Mouse (Mus musculus) naive thymus-derived CD4-positive, alpha-beta T cell, adult 2 months (primary cell): ENCODE data around the gene Stk40.
A peak's percentile ranks its signal among the peaks of the same experiment; 100 is the strongest.

Experiments
- DNase-seq: peaks from one replicate; pipeline ENCODE4 v3.0.0-alpha.2; 2011; ENCODE audit warnings: low read depth

Stk40 gene

DNA sequence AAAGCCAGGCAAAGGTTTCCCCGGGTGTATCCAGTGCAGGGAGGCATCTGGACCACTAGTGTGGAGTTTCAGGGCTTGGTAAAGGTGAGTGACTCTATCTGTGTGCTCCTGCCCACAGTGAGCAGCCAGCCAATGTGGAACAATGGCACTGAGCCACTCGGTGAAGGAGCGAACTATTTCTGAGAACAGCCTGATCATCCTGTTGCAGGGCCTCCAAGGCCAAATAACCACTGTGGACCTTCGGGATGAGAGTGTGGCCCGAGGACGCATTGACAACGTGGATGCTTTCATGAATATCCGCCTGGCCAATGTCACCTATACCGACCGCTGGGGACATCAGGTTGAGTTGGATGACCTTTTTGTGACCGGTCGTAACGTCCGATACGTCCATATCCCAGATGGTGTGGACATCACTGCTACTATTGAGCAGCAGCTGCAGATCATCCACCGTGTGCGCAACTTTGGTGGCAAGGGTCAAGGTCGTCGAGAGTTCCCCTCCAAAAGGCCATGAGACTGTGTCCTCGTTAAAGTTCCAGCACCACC is 6.0 kb upstream of the Stk40 start:
- DNase-seq: no peak

DNA sequence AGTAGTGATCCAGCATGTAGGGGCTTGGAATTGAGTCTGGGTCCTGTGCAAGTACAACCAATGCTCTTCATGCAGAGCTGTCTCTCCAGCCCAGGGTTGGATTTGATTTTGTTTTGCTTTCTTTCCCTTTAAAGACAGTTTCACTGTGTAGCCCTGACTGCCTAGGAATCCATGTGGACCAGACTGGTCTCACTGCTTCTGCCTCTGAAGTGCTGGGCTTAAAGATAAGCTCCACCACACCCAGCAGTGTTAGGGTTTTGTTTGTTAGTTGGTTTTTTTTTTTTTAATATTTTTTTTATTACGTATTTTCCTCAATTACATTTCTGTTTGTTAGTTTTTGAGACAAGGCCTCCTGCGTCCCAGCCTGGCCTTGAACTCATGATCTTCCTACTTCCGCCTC is 4.4 kb upstream of the Stk40 start:
- no peak for DNase-seq

DNA sequence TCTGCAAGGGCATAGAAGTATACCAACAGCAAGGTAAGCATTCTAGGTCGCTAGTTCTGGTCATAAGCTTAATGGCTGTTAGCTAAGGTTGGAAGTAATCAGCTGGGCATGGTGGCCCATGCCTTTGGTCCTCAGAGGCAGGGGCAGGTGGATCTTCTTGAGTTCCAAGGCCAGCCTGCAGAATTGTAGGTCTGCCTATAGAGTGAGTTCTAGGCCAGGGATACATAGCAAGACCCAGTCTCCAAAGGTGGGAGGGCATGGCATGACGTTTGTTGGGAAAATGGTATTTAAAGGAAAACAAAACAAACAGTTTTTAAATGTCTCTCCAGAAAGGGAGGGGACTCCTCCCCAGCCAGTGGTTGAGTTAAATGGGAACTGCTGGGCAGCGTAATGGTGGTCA is 3.0 kb upstream of the Stk40 start:
- DNase-seq: no peak

DNA sequence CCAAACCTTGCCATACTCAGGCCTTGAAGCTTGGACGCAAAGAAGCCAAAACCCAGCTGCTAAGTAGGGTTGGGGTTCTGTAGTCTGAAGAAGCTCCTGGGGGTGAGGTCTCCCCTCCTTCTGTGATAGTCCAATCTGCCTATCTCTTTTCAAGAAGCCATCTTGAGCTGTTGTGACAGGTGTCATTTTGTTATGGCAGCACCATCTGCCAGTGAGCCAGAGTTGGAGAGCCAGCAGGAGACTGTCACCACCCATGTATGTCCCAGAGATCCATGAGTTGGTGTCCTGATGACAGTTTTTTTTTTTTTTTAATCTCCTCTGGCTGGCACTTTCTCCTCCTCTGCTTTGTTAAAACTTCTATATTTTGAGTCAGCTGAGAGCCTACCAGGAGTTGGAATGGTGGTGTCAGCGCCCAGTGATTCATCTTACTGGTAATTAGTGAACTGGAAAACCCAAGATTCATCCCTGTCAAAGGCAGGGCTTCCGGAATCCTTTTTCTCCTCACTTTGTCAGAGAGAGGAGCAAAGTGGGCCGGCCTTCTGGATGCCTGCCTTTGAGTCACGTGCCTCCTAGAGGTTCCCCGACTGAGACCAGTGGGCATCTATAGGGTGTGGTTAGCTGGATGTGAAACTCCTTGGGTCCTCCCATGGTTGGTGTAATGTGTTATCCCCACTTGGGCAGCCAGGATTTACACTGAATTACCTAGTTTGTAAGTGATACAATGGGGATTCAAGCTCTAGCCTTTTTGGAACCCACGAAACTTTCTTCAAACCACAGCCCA is 1.5 kb upstream of the Stk40 start:
- DNase-seq: no peak

DNA sequence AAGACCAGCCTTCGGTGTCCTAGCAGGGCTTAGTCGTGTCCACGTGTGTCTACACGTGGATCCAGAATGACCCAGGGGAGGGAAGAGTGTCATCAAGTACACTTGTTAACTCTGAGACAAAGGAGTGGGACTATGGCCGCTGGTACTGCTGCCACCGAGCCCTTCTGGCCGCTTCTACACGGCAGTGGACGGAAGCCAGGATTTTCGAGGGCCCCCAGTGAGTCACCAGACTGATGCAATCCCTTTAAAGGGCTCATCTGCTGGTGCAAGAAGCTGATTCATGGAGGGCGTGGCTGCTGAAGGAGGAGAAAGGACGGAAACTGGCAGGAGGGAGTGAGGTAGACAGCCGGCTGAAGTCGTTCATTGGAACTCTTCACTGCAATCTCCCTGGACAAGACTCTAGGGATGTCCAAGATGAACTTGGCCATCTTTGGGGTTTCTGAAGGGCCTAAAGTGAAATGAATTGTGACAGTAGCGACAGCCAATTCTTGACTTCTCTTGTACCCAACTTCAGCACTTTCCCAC is 638 bp upstream of the Stk40 start:
- DNase-seq: peak; percentile 73

DNA sequence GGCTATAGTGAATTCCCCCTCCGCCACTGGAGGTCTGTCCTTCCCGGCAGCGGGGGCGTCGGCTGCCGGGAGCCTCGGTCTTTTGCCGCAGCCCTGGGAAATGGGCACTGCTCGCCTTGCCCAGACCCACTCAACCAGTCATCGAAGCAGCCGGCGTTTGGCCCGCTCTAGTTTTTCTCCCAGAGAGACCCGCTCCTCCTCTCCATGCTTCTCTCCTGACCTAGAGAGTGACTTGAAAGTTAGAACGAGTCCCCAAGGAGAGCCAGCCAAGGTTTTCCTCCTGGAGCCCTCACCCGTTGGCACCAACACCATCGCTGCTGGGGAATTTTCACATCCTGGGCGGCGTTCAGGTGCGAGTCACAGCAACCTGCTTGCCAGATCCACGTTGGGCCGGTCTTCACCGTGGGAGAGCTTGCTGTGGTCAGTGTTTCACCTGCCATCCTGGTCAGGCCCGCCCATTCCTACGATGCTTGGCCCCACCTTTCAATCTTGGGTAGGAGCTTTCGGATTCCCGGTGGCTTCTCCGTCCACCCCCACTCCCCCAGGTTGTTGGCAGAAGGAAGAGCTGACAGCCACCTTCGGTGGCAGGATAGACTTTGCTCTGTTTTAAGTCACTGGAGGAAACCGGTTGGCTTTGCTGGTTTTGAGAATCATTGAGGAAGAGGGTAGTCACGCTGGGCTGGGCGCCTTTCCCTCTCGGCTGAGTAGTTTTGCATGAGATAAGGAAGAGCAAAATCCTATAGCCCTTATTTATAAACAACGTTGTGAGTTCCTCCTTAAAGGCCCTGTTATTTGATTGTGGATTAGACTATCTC is 711 bp downstream of the Stk40 start:
- DNase-seq: peak; percentile 51

DNA sequence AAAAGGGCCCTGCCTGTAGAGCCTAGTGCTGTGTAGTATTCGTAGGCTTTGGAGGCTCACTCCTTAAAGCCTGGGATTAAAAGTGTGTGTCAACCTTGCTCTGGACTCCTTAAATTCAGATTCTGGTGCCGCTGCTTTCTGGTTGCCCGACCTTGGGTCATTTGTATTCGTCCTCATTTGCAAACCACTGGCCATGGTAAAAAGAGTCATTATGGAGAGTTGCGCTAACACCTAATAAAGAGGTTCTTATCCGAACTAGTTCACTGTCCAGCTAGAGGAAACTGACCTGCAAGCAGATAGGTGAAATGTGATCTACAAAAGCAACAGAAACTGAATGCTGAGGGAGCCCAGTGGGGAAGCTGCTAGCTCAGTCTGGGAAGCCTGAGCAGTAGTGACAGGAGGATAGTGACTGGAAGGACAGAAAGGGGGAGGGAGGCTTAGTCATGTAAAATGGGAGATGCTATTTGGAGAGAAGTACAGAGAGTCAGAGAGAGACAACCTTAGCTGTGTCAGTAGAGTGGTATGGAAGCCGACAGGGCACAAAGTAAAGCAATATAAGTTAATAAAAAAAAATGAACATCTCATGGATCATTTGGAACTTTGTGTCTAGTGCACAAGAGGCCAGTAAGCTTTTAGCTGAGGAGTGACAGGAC is 1.5 kb downstream of the Stk40 start:
- no peak for DNase-seq

DNA sequence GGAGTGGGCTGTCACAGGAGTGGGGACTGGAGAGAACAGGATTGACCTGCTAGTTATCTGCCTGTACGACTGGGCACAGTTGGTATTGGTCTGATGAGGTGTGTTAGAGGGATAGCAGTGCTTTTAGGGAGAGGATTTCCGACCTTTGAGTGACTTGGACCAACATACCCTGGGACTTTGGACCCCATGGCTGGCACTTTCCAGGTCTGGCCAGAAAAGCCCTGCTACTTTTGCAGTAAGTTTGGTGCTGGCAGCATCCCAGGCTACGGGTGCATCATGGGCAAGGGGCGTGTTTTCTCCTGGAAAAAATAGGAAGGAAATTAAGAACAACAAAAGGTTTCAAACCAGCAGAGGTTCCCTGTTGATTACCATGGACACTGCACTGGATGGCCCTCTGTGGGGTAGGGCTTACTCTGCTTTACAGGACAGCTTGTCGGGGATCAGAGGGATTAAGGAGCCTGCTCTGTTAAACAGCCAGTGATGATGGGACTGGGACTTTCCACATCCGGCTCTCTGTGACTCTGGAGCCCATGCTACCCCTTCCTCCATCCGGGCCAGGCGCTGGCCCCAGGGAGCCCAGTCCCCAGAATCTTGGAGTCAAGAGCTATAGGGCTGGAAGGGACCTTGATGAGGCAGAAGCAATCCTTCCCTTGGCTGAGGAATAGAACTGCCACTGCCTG is 4.4 kb downstream of the Stk40 start:
- no peak for DNase-seq

DNA sequence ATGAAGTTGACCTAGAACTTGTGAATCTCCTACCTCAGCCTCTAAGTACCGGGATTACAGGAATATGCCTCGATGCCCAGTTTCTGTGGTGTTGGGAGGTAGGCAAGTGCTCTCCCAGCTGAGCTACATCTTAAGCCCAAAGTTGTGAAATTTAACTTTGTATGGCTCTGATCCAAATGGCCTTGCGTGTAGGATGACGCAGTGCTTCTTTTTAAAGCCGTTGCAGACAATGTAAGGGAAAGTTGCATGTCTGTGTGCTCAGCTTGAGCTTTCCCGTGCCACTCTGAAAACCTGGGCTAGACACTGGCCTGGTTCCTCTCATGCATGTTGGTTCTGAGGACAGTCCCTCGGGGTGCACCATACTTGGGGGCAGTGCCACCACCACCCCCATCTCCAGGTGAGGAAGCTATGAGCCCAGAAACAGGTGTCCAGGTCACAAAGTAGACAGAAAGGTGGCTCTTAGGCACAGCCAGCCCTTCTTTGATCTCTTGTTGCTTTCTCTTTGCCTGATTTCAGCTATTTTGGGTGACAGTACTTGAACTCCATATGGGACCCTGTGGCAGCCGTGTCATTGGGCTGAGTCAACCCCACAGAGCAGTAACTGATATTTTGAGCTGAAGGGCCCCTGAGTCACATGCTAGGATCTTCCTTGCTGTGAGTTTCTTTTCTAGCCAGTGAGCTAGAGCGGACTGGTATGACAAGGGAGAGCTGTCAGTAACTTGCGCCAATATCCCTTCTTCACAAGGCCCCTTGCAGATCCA is 6.0 kb downstream of the Stk40 start:
- peak; percentile 54 for DNase-seq

DNA sequence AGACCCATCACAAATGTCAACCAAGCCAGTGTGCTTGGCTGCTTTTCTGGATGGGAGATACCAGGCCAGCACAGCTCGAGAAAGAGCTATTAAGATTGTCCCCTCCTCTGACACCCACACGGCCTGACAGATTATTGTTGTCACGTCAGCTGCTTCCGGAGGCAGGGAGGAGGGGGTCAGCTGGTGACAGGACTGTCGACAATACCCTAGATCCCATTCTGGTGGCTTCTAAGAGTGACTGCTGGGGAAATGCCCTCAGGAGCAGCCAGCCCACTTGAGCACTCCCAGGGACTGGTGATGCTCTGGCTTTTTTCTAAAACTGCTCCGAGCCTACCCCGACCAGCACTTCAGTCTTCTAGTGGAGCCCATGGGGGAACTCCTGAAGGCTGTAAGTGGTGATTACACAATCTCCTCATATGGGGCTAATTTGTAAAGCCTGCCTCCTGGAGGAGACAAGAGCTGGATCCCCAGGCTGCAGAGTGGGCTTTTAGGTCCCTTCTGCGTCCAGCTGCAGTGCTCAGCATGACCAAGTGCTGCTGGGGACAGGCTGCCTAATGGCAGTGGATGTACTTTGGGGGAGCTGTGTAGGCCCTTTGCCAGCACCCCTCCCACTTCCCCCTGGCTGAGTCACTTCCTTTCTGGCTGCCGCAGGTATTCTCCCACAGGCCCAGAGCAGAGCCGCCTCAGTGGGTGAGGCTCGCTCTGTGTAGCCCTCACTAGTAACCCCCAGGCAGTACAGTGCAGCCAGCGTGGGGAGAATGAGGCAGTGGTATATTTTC is 6.8 kb downstream of the Stk40 start:
- peak; percentile 85 for DNase-seq

DNA sequence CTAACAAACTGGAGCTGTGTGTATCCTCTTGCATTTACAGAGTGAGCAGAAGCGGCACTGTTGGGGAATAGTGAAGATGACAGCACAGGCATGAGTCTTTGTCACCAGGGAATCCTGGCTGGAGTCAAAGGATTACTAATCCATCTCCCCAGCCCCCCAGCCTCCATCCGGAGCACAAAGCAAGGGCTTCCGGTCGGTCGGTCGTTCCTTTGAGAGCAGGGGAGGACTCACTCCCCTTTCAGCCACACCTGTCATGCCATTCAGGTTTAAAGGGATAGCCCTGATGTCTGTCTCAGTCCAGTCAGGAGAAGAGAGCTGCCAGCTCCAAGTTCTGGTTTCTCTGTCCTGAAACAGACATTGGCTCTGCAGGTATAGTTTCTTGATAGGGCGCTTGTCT is 7.4 kb downstream of the Stk40 start:
- DNase-seq: no peak

DNA sequence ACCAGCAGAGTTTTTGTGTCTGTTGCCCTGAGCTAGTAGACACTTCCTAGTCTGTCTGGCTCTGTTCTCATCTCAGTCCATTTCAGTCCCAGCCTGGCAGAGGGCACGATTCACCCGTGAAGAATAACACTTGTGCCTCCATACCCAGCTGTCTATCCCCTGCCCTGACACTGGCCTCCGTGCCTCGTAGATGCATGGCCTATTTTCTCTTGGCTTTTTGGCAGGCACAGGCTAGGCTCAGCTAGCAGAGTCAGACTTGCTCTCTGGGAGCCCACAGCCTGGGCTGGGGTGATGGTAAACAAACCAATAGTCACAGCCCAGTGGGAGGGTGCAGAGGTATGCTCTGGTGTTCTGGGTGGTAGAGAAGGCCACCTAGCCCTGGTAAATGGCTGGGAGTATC is 9.5 kb downstream of the Stk40 start:
- DNase-seq: no peak

DNA sequence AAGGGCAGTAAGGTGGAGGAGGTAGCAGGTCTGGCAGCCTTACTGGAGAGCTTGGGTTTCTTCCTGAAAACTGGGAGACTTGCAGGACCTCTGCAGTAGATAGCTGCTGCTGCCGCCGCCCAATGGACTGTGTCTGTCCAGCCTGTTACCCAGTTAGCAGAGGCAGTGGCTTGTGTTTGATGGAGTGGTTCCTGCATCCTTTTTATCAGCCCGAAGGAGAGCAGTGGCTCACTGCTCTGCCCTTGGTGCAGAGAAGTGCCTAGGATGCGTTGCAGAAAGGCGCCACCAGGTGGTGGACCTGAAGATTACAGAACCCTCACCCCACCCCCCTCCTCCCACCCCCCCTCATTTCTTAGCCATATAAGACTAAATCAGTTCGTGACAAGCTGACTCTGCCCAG is 10.2 kb downstream of the Stk40 start:
- peak; percentile 89 for DNase-seq

DNA sequence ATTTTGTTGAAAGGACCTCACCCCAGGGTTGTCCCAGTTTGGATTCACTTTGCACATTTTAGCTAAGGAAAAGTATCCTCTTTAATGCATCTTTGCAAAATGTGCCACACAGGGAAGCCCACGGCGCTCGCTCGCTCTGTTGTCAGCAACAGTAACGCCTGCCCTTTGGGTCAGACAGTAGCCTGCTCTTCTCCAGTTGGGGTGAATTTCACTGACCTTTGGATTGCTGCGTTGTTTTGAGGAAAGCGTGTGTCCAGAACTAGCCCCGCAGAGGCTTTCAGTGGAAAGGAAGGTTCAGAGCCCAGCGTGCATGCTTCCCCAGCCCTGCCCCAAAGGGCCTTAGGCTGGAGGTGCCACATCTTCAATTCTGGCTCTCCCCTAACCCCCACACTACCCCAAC is 11.7 kb downstream of the Stk40 start:
- no peak for DNase-seq

DNA sequence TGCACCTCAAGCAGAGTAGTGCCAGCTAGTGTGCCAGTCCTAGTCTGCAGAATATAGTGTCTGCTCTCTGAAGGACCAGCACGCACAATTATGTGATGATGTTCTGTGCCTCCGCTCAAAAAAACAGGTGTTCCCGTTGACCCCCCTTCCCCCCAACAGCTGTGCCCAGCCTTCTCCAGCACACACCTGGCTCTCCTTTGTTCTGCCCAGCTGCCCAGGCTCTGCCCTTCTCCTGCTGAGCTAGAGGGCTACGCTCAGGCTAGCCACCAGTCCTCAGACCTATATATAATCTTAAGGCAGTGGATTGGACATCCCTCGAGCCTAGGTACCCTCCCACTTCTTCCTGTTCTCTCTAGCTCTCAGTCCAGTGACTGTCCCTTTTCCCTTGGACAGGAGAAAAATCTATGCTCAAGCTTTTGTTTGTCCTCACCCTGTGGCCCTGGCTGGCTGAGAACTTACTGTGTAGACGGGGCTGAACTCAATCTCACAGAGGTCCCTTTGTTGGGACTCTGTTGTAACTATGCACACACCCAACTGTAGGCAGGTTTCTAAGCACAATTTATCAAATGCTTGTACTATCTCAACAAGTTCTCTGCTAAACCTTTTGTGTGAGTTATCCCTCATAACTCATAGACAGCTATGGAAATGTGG is 12.2 kb downstream of the Stk40 start:
- DNase-seq: no peak

DNA sequence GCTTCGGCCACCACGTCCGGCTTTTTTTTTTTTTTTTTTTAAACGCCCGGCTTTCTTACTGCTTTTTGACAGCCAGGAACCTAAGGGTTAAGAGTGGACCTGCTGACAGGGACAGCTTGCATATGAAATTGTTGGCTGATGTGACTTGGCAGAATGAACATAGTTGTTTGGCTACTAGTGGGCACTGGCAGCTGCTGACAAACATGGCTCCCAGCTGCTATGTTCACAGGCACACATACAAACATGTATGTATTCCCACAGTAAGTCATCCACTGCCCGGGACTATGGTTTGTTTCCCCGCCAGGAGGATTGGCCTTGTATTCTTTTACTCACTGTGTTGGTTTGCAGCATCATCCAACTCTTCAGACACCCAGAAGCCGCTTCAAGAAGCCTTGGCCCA is 13.4 kb downstream of the Stk40 start:
- no peak for DNase-seq

DNA sequence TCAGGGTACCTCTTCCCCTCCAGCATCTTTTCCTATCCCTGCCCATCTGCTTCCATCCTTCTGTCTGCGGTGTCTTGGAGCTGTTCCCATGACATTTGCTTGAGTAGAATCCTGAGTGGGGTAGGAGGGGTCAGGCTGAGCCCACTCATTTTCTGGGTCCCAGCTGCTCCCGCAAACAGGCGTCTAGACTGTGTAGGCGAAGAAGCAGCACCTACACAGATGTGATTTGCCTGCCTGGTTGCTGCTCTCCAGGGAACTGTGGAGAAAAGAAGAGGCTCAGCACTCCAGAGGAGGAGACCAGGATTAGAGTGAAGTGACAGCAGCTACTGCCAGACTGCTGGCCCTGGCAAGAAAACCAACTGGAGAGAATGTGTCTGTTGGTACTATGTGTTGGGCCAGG is 14.9 kb downstream of the Stk40 start:
- no peak for DNase-seq

DNA sequence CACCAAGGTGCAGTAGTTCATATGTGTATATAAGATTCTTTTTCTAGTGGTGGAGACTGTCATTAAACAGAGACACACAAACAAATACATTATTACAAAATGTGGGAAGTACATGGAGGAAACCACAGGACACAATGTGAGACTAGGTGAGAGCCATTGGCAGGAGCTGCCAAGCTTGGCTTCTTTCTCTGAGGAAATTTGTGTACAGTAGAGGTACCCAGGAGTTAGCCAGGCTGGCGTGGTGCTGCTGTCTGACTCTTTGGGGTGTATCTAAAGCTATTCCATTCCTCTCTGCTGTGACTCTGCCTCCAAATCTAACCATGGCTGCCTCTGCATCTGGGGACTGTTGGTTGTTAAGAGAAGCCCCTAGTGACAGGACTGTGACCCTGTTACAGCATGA is 15.3 kb downstream of the Stk40 start:
- no peak for DNase-seq

DNA sequence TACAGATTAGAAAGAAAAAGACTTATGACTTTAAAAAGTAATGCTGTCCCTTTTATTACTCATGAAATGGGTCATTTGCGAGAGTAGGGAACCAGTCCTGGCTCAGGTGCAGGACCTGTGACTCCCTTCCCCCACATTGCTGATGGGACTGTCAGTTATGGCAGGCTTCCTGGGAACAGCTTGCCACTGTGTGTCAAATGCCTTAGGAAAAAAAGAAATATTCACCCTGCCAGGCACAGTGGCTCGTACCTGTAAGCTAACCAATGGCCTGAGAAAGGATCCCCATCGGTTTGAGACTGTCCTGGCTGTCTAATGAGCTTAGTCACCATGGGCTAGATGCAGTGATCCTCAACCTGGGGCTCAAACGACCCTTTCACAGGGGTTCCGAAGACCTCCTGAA is 16.3 kb downstream of the Stk40 start:
- DNase-seq: no peak

DNA sequence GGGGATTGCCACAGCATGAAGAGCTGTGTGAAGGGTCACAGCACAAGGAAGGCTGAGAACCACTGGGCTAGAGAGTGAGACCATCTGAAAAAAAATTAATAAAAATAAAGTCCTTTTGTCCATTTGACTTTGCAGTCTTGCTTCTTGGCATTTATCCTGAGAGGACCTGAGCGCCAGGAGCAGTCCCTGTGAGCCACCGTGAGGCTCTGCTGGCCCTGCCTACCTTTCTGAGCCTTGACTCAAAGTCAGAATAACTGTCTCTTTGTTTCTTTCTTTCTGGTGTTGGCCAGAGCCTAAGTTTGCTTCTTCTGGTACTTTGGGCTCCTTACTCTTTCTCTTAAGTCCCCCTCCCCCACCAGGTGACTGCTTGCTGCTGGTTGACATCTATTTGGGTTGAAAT is 16.7 kb downstream of the Stk40 start:
- DNase-seq: no peak
